ENCODE assay signal across 18 mouse cellular contexts in genomic region chr6:22716144-22716856, GRCm38 (mm10).
DNase-seq lines count a peak whose midpoint lies in the region; ATAC-seq lines count a peak whose summit lies in the region.
"Had no signal": no experiment of that assay in that cellular context is flagged by ENCODE, and none has a peak within 500 bp of the region (broad histone marks: within the 10 kb centered on the region; RNA-seq: fewer than 3 reads in every experiment).

No protein-coding gene starts in this region.

- no peaks in the 10 kb centered on the region for H3K36me3 ChIP-seq in hindbrain, embryonic 12.5 days
- H3K36me3 ChIP-seq in midbrain, embryonic 16.5 days (ENCODE audit: control insufficient read depth, insufficient read depth, low read length) = no peaks in the 10 kb centered on the region
- H3K36me3 ChIP-seq: heart, embryonic 12.5 days had no signal

- WGBS in hindbrain, embryonic 12.5 days = 52% methylated on average over 7 of the region's 7 CpGs
- WGBS in midbrain, embryonic 16.5 days = 25% methylated on average over 7 of the region's 7 CpGs

- no peak overlapping the region for H3K4me3 ChIP-seq in hindbrain, embryonic 12.5 days
- H3K4me3 ChIP-seq in midbrain, embryonic 16.5 days (ENCODE audit: low read depth, low read length) = no peak overlapping the region
- H3K4me3 ChIP-seq: erythroblast, embryonic 14.5 days; heart, embryonic 12.5 days; megakaryocyte, embryonic 14.5 days had no signal

- no peaks in the 10 kb centered on the region for H3K9me3 ChIP-seq in hindbrain, embryonic 12.5 days (replicated peaks)
- H3K9me3 ChIP-seq in midbrain, embryonic 16.5 days (replicated peaks; ENCODE audit: control insufficient read depth, low read length, poor library complexity, severe bottlenecking) = no peaks in the 10 kb centered on the region
- H3K9me3 ChIP-seq: heart, embryonic 12.5 days; megakaryocyte, embryonic 14.5 days had no signal

- H3K27me3 ChIP-seq in hindbrain, embryonic 12.5 days = no peaks in the 10 kb centered on the region
- no peaks in the 10 kb centered on the region for H3K27me3 ChIP-seq in midbrain, embryonic 16.5 days (ENCODE audit: control insufficient read depth, insufficient read depth, low read depth, low read length)
- H3K27me3 ChIP-seq: heart, embryonic 12.5 days; megakaryocyte, embryonic 14.5 days; Patski had no signal

- ATAC-seq in frontal cortex, adult (ENCODE audit: low TSS enrichment) = peak; percentile 42
- ATAC-seq in hindbrain, embryonic 12.5 days (ENCODE audit: low FRiP score) = peak; percentile 48; the same call in 1 of the 2 replicates
- peak; percentile 93 for ATAC-seq in midbrain, embryonic 16.5 days
- ATAC-seq: Patski had no signal

- peaks cover 4% of the 10 kb centered on the region; the same call in 1 of the 2 replicates for H3K4me1 ChIP-seq in hindbrain, embryonic 12.5 days
- H3K4me1 ChIP-seq in midbrain, embryonic 16.5 days (ENCODE audit: control insufficient read depth, insufficient read depth, low read length) = peaks cover 19% of the 10 kb centered on the region
- H3K4me1 ChIP-seq: megakaryocyte, embryonic 14.5 days had no signal

- no peak overlapping the region for H3K4me2 ChIP-seq in hindbrain, embryonic 12.5 days (replicated peaks)
- H3K4me2 ChIP-seq in midbrain, embryonic 16.5 days (ENCODE audit: low read length) = peak overlapping the region; percentile 40
- H3K4me2 ChIP-seq: heart, embryonic 12.5 days had no signal

- DNase-seq in frontal cortex, postnatal 10 days (ENCODE audit: low spot score in 2 of 2) = no peak
- peak; percentile 16 for DNase-seq in embryo, embryonic 10.5 days (ENCODE audit: low spot score)
- no peak for DNase-seq in gastrocnemius, adult 8-10 months (ENCODE audit: low spot score in 2 of 2)
- no peak for DNase-seq in kidney, adult 11 months
- DNase-seq in adrenal gland, adult (ENCODE audit: inconsistent age in 2 of 2, low spot score in 1 of 2) = no peak
- DNase-seq: adrenal gland, adult 8-10 months; gastrocnemius, postnatal 10 days; liver; lung, adult 2 months; right cerebral cortex, postnatal 4 days; thymus, postnatal 14 days had no signal

- H3K9ac ChIP-seq in hindbrain, embryonic 12.5 days = no peak overlapping the region
- H3K9ac ChIP-seq in midbrain, embryonic 16.5 days (ENCODE audit: low read depth, low read length) = no peak overlapping the region
- H3K9ac ChIP-seq: heart, embryonic 12.5 days had no signal

- H3K27ac ChIP-seq in hindbrain, embryonic 12.5 days = no peak overlapping the region
- H3K27ac ChIP-seq in midbrain, embryonic 16.5 days (ENCODE audit: low read length) = peak overlapping the region; percentile 77

Comparison
In these comparisons a context has a peak if more than half of its experiments do, and no peak if none do; other contexts are left out.
1. ATAC-seq: peak in every context shown above with its lines; median percentile 93 in midbrain, embryonic 16.5 days; 48 in hindbrain, embryonic 12.5 days; 42 in frontal cortex, adult.